Mouse (Mus musculus): Measurements from ENCODE around the gene Ano6.

DNA sequence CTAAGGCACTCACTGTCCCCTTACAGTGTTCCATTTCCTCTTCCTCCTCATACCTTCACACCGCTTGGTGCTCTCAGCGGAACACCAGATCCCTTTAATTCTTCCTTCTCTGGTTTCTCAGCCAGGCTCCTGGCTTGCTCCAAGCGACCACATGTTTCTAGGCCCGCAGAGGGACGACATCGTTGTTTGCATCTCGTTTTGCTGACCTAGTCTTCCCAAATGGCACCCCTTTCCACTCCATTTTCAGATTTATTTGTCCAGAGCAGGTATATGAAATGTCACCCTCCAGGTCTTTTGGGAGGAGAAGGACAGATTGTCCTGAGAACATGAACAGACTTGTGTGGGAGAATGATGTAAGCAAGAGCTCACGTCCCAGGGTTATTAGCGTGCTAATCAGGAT, 30.0 kb downstream of the Ano6 start:
- no peak for TF ChIP-seq CTCF (IDR thresholded peaks at IDR 0.05; ENCODE audit: borderline replicate concordance, control insufficient read depth, extremely low read depth, insufficient read depth, low read length, poor library complexity)
- no peak for TF ChIP-seq POLR2A (IDR thresholded peaks at IDR 0.05; ENCODE audit: control insufficient read depth, extremely low read depth, insufficient read depth, low read length, poor library complexity)

Measured in thymus, adult 2 months (tissue).